Mouse (Mus musculus) E14TG2a.4 (cell line): ENCODE measurements around the gene Oxa1l.

ENCODE experiments used
- CTCF ChIP-seq: conservative IDR thresholded peaks from 2 replicates; pipeline ENCODE4 v1.5.1; 2014; ENCODE audit warnings: low read length
- NANOG ChIP-seq: IDR thresholded peaks from 2 replicates; pipeline ENCODE4 v1.6.1; 2014; ENCODE audit warnings: borderline replicate concordance, low read length, mixed read lengths

DNA sequence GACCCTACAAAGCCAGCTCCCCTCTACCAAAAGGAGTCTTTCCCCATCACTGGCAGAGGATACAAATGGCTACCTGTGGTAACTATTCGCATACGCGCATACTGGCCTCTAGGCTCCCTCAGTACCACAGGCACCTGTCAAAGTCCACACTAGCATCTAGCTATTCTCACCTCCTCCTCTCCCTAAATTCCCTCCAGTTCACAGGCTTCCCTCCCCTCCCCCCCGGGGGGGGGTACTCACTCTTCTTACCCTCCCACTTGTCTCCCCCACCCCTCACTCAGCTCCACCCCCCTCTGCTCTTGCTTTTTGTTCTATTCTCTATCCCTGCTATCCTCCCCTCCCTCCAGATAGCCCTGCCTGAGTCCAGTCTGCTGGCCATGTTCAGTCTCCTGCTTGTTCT lies 20.0 kb downstream of the Oxa1l start:
- no peak for TF ChIP-seq CTCF
- TF ChIP-seq NANOG: no peak
